Comparison of ENCODE assay signal across 8 mouse cellular contexts in genomic region chr10:58601431-58601901, GRCm38 (mm10).
DNase-seq lines count a peak whose midpoint lies in the region; ATAC-seq and TF ChIP-seq lines count a peak whose summit lies in the region.

No protein-coding gene starts in this region.

- no peaks in the 10 kb centered on the region for H3K27me3 ChIP-seq in intestine, embryonic 14.5 days (replicated peaks; ENCODE audit: control insufficient read depth, insufficient read depth, low read length)
- no peaks in the 10 kb centered on the region for H3K27me3 ChIP-seq in intestine, postnatal 0 days (replicated peaks; ENCODE audit: control insufficient read depth, insufficient read depth, low read length)
- no peaks in the 10 kb centered on the region for H3K27me3 ChIP-seq in hindbrain, embryonic 10.5 days (ENCODE audit: insufficient read depth, poor library complexity, severe bottlenecking)
- H3K27me3 ChIP-seq in limb, embryonic 13.5 days: no peaks in the 10 kb centered on the region

- H3K9ac ChIP-seq in intestine, embryonic 14.5 days (ENCODE audit: low read length): no peak overlapping the region
- H3K9ac ChIP-seq in intestine, postnatal 0 days (ENCODE audit: low read depth, low read length): no peak overlapping the region
- H3K9ac ChIP-seq in limb, embryonic 13.5 days: no peak overlapping the region

- peak overlapping the region; percentile 34; the same call in 1 of the 2 replicates for H3K27ac ChIP-seq in intestine, embryonic 14.5 days (ENCODE audit: low read depth)
- H3K27ac ChIP-seq in intestine, postnatal 0 days (ENCODE audit: low read depth, low read length): no peak overlapping the region
- H3K27ac ChIP-seq in hindbrain, embryonic 10.5 days: peak overlapping the region; percentile 3; the same call in 1 of the 2 replicates
- H3K27ac ChIP-seq in limb, embryonic 13.5 days: no peak overlapping the region

- no peaks in the 10 kb centered on the region for H3K9me3 ChIP-seq in intestine, embryonic 14.5 days (ENCODE audit: control insufficient read depth, low read length)
- no peaks in the 10 kb centered on the region for H3K9me3 ChIP-seq in intestine, postnatal 0 days (ENCODE audit: control insufficient read depth)
- H3K9me3 ChIP-seq in hindbrain, embryonic 10.5 days: no peaks in the 10 kb centered on the region
- no peaks in the 10 kb centered on the region for H3K9me3 ChIP-seq in limb, embryonic 13.5 days

- H3K4me3 ChIP-seq in intestine, embryonic 14.5 days (ENCODE audit: low read depth, low read length): no peak overlapping the region
- no peak overlapping the region for H3K4me3 ChIP-seq in intestine, postnatal 0 days (ENCODE audit: low read depth, low read length)
- H3K4me3 ChIP-seq in hindbrain, embryonic 10.5 days: no peak overlapping the region
- no peak overlapping the region for H3K4me3 ChIP-seq in limb, embryonic 13.5 days

- TF ChIP-seq CTCF in intestine, postnatal 0 days (IDR thresholded peaks at IDR 0.05; ENCODE audit: low read depth): no peak

- no peak overlapping the region for H3K4me2 ChIP-seq in intestine, embryonic 14.5 days (ENCODE audit: low read length)
- H3K4me2 ChIP-seq in intestine, postnatal 0 days (replicated peaks; ENCODE audit: low read depth): no peak overlapping the region
- peak overlapping the region; percentile 31; the same call in 1 of the 2 replicates for H3K4me2 ChIP-seq in limb, embryonic 13.5 days (replicated peaks)

- no peaks in the 10 kb centered on the region for H3K36me3 ChIP-seq in intestine, embryonic 14.5 days (ENCODE audit: control insufficient read depth, insufficient read depth, low read length)
- H3K36me3 ChIP-seq in intestine, postnatal 0 days (ENCODE audit: control insufficient read depth, insufficient read depth): no peaks in the 10 kb centered on the region
- H3K36me3 ChIP-seq in hindbrain, embryonic 10.5 days: no peaks in the 10 kb centered on the region
- no peaks in the 10 kb centered on the region for H3K36me3 ChIP-seq in limb, embryonic 13.5 days

- DNase-seq in intestine, embryonic 14.5 days (ENCODE audit: low spot score): no peak
- peak; percentile 53 for DNase-seq in cerebellum, adult 8-10 months
- no peak for DNase-seq in hindbrain, embryonic 10.5 days (ENCODE audit: low spot score)
- DNase-seq in telencephalon, adult 2 months (ENCODE audit: low read depth, low spot score): peak; percentile 27
- DNase-seq in thymus, postnatal 25 days: no peak
- DNase-seq in urinary bladder, adult 18-20 months (ENCODE audit: low spot score in 2 of 2): no peak

- 24% methylated on average over 6 of the region's 6 CpGs for WGBS in intestine, embryonic 14.5 days
- WGBS in intestine, postnatal 0 days: 45% methylated on average over 6 of the region's 6 CpGs
- 29% methylated on average over 6 of the region's 6 CpGs for WGBS in hindbrain, embryonic 10.5 days
- WGBS in limb, embryonic 13.5 days: 20% methylated on average over 6 of the region's 6 CpGs

- H3K4me1 ChIP-seq in intestine, embryonic 14.5 days (replicated peaks; ENCODE audit: control insufficient read depth, insufficient read depth, low read length): no peaks in the 10 kb centered on the region
- H3K4me1 ChIP-seq in intestine, postnatal 0 days (replicated peaks; ENCODE audit: control insufficient read depth, insufficient read depth, low read length): no peaks in the 10 kb centered on the region
- H3K4me1 ChIP-seq in hindbrain, embryonic 10.5 days (replicated peaks): peaks cover 15% of the 10 kb centered on the region
- H3K4me1 ChIP-seq in limb, embryonic 13.5 days: peaks cover 12% of the 10 kb centered on the region

- no peak for ATAC-seq in intestine, embryonic 14.5 days (replicated peaks; ENCODE audit: low FRiP score, low TSS enrichment, low read depth)
- no peak for ATAC-seq in intestine, postnatal 0 days
- peak; percentile 74; the same call in 1 of the 2 replicates for ATAC-seq in limb, embryonic 13.5 days (ENCODE audit: low FRiP score, low read depth)

Comparison
In these comparisons a context has a peak if more than half of its experiments do, and no peak if none do; other contexts are left out.
1. H3K27ac ChIP-seq: peak in intestine, embryonic 14.5 days (single experiment) and hindbrain, embryonic 10.5 days (single experiment); none in intestine, postnatal 0 days (single experiment) and limb, embryonic 13.5 days (single experiment).
2. DNase-seq: peak in cerebellum, adult 8-10 months (single experiment) and telencephalon, adult 2 months (single experiment); none in intestine, embryonic 14.5 days (single experiment), hindbrain, embryonic 10.5 days (single experiment), thymus, postnatal 25 days (single experiment) and urinary bladder, adult 18-20 months (0 of 2).